Mouse (Mus musculus) CH12.LX (cell line): Measurements from ENCODE around the gene Dlk2. TPM values are rescaled to one million over a fixed set of nuclear protein-coding genes. Genes with fewer than 3 reads are reported as not detected.

Experiments used
- DNase-seq: peaks from one replicate; pipeline ENCODE4 v3.0.0-alpha.2; 2013; ENCODE audit errors: extremely low read depth
- H3K27ac ChIP-seq: 2 replicates; pipeline ENCODE4 v1.5.1; 2012; ENCODE audit warnings: low read depth, mild to moderate bottlenecking, control low read depth, moderate library complexity; ENCODE audit not compliant: insufficient read depth
- H3K27me3 ChIP-seq: replicated peaks from 2 replicates; pipeline ENCODE3; 2012; ENCODE audit warnings: inconsistent platforms
- H3K36me3 ChIP-seq, 2 experiments: replicated peaks in 1 of 2; 2 replicates each; pipeline versions ENCODE3 to v1.6.1; 2012; ENCODE audit warnings: inconsistent platforms in 1 of 2, low read length in 1 of 2, mild to moderate bottlenecking in 1 of 2, mixed read lengths in 1 of 2, moderate library complexity in 1 of 2; ENCODE audit not compliant: control insufficient read depth in 1 of 2, insufficient read depth in 1 of 2
- H3K4me1 ChIP-seq, 2 experiments: 2 replicates each; pipeline ENCODE4 v1.6.1; 2012; ENCODE audit warnings: inconsistent platforms in 1 of 2, moderate library complexity in 1 of 2; ENCODE audit not compliant: insufficient read depth in 2 of 2, control insufficient read depth in 1 of 2
- H3K4me2 ChIP-seq: 2 replicates; pipeline ENCODE4 v1.6.1; 2012; ENCODE audit warnings: low read depth, mild to moderate bottlenecking, control low read depth; ENCODE audit not compliant: poor library complexity, insufficient read depth, severe bottlenecking
- H3K4me3 ChIP-seq, 3 experiments: fragments of 150-350 bp in 1 of 3; sonication (generic) in 1 of 3; replicated peaks in 1 of 3; 2 replicates each; pipeline versions ENCODE3 to v1.5.1; 2011 to 2012; ENCODE audit warnings: low read depth in 2 of 3, low read length in 2 of 3, mild to moderate bottlenecking in 2 of 3, moderate library complexity in 2 of 3, control low read depth in 1 of 3, improper control_type of control experiment in 1 of 3, inconsistent platforms in 1 of 3, mixed read lengths in 1 of 3; ENCODE audit not compliant: poor library complexity in 1 of 3
- H3K79me2 ChIP-seq: replicated peaks from 2 replicates; pipeline ENCODE4 v1.6.1; 2012; ENCODE audit warnings: mild to moderate bottlenecking, moderate library complexity; ENCODE audit not compliant: control insufficient read depth, poor library complexity, insufficient read depth, severe bottlenecking; ENCODE audit errors: extremely low read depth
- H3K9ac ChIP-seq: 2 replicates; pipeline ENCODE4 v1.6.1; 2012; ENCODE audit warnings: low read depth, mild to moderate bottlenecking, control low read depth, moderate library complexity; ENCODE audit not compliant: insufficient read depth
- H3K9me3 ChIP-seq: replicated peaks from 2 replicates; pipeline ENCODE3; 2012; ENCODE audit warnings: low read length, inconsistent platforms, mixed read lengths
- BHLHE40 ChIP-seq: IDR thresholded peaks from 2 replicates; pipeline ENCODE4 v1.6.1; 2011; ENCODE audit warnings: mild to moderate bottlenecking, low read depth, low read length, improper control_type of control experiment
- ELF1 ChIP-seq: IDR thresholded peaks from 2 replicates; pipeline ENCODE4 v1.6.1; 2014; ENCODE audit warnings: low read depth, mild to moderate bottlenecking, inconsistent platforms, low read length, improper control_type of control experiment
- GABPA ChIP-seq: IDR thresholded peaks from 2 replicates; pipeline ENCODE4 v1.6.1; 2012; ENCODE audit warnings: low read depth, low read length, improper control_type of control experiment, inconsistent platforms; ENCODE audit not compliant: insufficient replicate concordance
- JUND ChIP-seq: conservative IDR thresholded peaks from 2 replicates; pipeline ENCODE4 v1.6.1; 2011; ENCODE audit warnings: low read depth, low read length, improper control_type of control experiment
- KAT2A ChIP-seq: IDR thresholded peaks from 2 replicates; pipeline ENCODE4 v1.6.1; 2012; ENCODE audit warnings: low read length, improper control_type of control experiment, inconsistent platforms; ENCODE audit not compliant: insufficient replicate concordance
- MEF2A ChIP-seq: IDR thresholded peaks from 2 replicates; pipeline ENCODE4 v1.6.1; 2014; ENCODE audit warnings: low read depth, mild to moderate bottlenecking, inconsistent platforms, low read length, improper control_type of control experiment, borderline replicate concordance
- PAX5 ChIP-seq: IDR thresholded peaks from 2 replicates; pipeline ENCODE4 v1.6.1; 2012; ENCODE audit warnings: low read length, inconsistent platforms, mixed read lengths
- POLR2A ChIP-seq: IDR thresholded peaks from 2 replicates; pipeline ENCODE4 v1.6.1; 2011; ENCODE audit warnings: low read depth, mild to moderate bottlenecking, improper control_type of control experiment, low read length
- POLR2AphosphoS2 ChIP-seq: IDR thresholded peaks from 2 replicates; pipeline ENCODE4 v1.6.1; 2011; ENCODE audit warnings: low read depth, low read length, improper control_type of control experiment
- RAD21 ChIP-seq: IDR thresholded peaks from 2 replicates; pipeline ENCODE4 v1.6.1; 2011; ENCODE audit warnings: low read depth, mild to moderate bottlenecking, low read length, improper control_type of control experiment, moderate library complexity
- TCF12 ChIP-seq: IDR thresholded peaks from 2 replicates; pipeline ENCODE4 v1.6.1; 2014; ENCODE audit warnings: low read depth, mild to moderate bottlenecking, inconsistent platforms, low read length, improper control_type of control experiment
- USF1 ChIP-seq: IDR thresholded peaks from 2 replicates; pipeline ENCODE4 v1.6.1; 2014; ENCODE audit warnings: low read depth, mild to moderate bottlenecking, inconsistent platforms, low read length, improper control_type of control experiment
- ZC3H11A ChIP-seq: IDR thresholded peaks from 2 replicates; pipeline ENCODE4 v1.6.1; 2012; ENCODE audit warnings: low read depth, mild to moderate bottlenecking, inconsistent platforms, low read length, improper control_type of control experiment
- ZMIZ1 ChIP-seq: IDR thresholded peaks from 2 replicates; pipeline ENCODE4 v1.6.1; 2012; ENCODE audit warnings: low read depth, mild to moderate bottlenecking, inconsistent platforms, low read length, improper control_type of control experiment
- ZNF384 ChIP-seq: IDR thresholded peaks from 2 replicates; pipeline ENCODE4 v1.6.1; 2012; ENCODE audit warnings: low read depth, low read length, improper control_type of control experiment, inconsistent platforms
- dilution Hi-C: fragments of 300-500 bp; cut with MboI; formaldehyde crosslinking; loops from 2 replicates; pipeline ENCODE4 v1.14.3; 2020; ENCODE audit warnings: low sequenced_read_pairs; ENCODE audit not compliant: extremely low pct_unique_long_range_greater_than_20kb, extremely low pct_ligation_motif_present
- in situ Hi-C: fragments of 300-500 bp; cut with MboI; formaldehyde crosslinking; loops from 3 replicates; pipeline ENCODE4 v1.14.3; 2019; ENCODE audit warnings: low sequenced_read_pairs, low pct_ligation_motif_present, low pct_unique_long_range_greater_than_20kb, mixed read lengths
- polyA plus RNA-seq: library from polyadenylated mRNA; unstranded; fragments of >175 nt; gene quantifications from 2 replicates; pipeline ENCODE4 v1.2.1, GENCODE M21; 2012; ENCODE audit warnings: low read depth; ENCODE audit not compliant: insufficient read length
- total RNA-seq, 2 experiments: library from RNA; depleted of rRNA; stranded (reverse); fragments of 300-350 nt in 1 of 2; fragments of >200 nt in 1 of 2; gene quantifications; 2 replicates each; pipeline ENCODE4 v1.2.3; 2012 to 2014

Dlk2 gene
- total and polyA plus RNA-seq, 3 experiments, result 0.08 TPM; not detected in 2

DNA sequence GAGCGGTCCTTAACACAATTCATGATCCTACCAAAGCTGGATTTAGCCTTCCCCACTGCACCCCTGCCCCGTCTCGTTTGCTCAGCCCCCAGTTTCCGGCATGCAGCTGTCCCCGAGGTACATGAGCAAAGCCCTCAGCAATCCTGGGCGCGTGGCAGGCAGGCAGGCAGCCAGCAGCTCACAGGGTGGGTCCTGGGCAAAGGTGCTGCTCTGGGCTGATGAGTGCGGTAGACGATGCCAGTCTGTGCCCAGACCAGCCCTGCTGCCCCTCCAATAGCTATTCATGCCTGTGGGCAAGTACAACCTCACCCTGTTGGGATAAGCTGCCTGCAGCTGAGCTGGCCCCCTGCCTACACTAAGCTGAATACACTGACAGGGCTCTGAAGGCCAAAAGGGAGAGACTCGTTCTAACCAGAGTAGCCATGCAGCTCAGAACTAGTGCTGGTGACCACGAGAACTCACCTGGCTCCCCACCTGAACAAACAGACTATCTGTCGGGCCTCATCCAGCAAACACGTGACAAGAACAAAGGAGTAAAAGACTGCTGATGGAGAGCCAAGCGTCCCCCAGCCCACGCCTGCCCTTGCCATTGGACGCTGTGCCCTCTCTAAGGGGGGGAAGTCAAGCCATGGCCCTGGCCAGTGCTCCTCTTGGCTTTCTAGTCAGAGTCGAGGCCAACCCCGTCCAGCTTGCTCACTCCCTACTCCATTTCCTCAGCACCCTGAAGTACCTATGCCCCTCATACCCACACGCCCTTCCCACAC, 27.3 kb upstream of the Dlk2 start:
- Histone ChIP-seq H3K9me3 (no peaks in the 10 kb centered on the region), H3K4me1 (peaks cover 0 to 2% of the 10 kb centered on the region in 2 experiments; a peak in 1 of 4 replicates), H3K79me2 (no peaks in the 10 kb centered on the region), H3K27ac (no peak overlapping the region), H3K9ac (no peak overlapping the region), H3K36me3 (peaks cover 50 to 97% of the 10 kb centered on the region in 2 experiments), H3K27me3 (no peaks in the 10 kb centered on the region), H3K4me3 (no peak overlapping the region), H3K4me2 (no peak overlapping the region)
- no peak for DNase-seq
- in situ Hi-C loops, result loop anchor here (5.0 kb wide), 1 partner anchor 117 kb away; no protein-coding TSS in a partner anchor
- dilution Hi-C loops, result no loop called here
- TF ChIP-seq BHLHE40 (no peak), POLR2AphosphoS2 (no peak), ZMIZ1 (no peak), GABPA (no peak), ZC3H11A (no peak)

GRCm38 (mm10) chr17:46272058-46272457, 25.2 kb upstream of the Dlk2 start:
- dilution Hi-C loops, result no loop called here
- H3K9me3 ChIP-seq, result no peaks in the 10 kb centered on the region
- no peak overlapping the region for H3K9ac ChIP-seq
- peaks cover 0 to 2% of the 10 kb centered on the region in 2 experiments; a peak in 2 of 4 replicates for H3K4me1 ChIP-seq
- in situ Hi-C loops, result no loop called here
- H3K79me2 ChIP-seq, result no peaks in the 10 kb centered on the region; the same call in 1 of the 2 replicates
- no peaks in the 10 kb centered on the region for H3K27me3 ChIP-seq
- no peak overlapping the region for H3K4me2 ChIP-seq
- no peak overlapping the region for H3K27ac ChIP-seq
- no peak for DNase-seq
- H3K36me3 ChIP-seq, result peaks cover 43 to 90% of the 10 kb centered on the region in 2 experiments
- TF ChIP-seq POLR2A (no peak), USF1 (no peak), MEF2A (no peak)
- H3K4me3 ChIP-seq, result no peak overlapping the region

DNA sequence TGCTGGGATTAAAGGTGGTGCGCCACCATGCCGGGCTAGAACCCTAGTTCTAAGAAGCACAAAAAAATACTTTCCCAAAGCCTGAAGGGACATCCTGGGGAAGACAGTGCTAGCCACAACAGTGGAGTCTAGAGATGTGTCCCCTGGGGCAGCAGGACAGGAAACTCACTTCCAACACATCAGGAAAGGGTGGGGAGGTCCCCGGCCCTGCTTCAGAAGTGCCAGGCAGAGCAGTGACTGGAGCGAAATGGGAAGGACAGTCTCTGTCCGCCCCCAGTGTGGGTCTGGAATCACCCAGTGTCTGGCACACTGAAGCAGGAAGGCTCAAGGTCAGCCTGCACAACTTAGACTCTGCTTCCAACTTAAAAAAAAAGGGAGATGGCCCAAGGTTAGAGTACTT, 24.5 kb upstream of the Dlk2 start:
- TF ChIP-seq ELF1 (no peak), GABPA (no peak), RAD21 (no peak), POLR2AphosphoS2 (no peak), ZC3H11A (no peak), JUND (no peak), ZNF384 (no peak), USF1 (no peak), KAT2A (no peak), TCF12 (no peak), PAX5 (no peak), ZMIZ1 (no peak), MEF2A (no peak)
- Histone ChIP-seq H3K27ac (no peak overlapping the region), H3K4me1 (peaks cover 0 to 2% of the 10 kb centered on the region in 2 experiments; a peak in 2 of 4 replicates), H3K9me3 (no peaks in the 10 kb centered on the region), H3K36me3 (peaks cover 48 to 90% of the 10 kb centered on the region in 2 experiments), H3K4me2 (no peak overlapping the region), H3K79me2 (no peaks in the 10 kb centered on the region; the same call in 1 of the 2 replicates), H3K27me3 (no peaks in the 10 kb centered on the region), H3K4me3 (no peak overlapping the region), H3K9ac (no peak overlapping the region)
- dilution Hi-C loops, result no loop called here
- in situ Hi-C loops, result no loop called here
- no peak for DNase-seq
